Comparison of ENCODE assay signal across 34 mouse cellular contexts in genomic region chr3:31141621-31142020, GRCm38 (mm10). TPM values are rescaled to one million over a fixed set of nuclear protein-coding genes. Genes with fewer than 3 reads are reported as not detected.
"Had no signal": no experiment of that assay in that cellular context is flagged by ENCODE, and none has a peak within 500 bp of the region (broad histone marks: within the 10 kb centered on the region; RNA-seq: fewer than 3 reads in every experiment).

No protein-coding gene starts in this region.

- DNase-seq: heart, adult 2 months; heart, postnatal 10 days; heart, postnatal 36 days; heart, postnatal 4 days; kidney, adult 11 months; kidney, adult 18-20 months; kidney, adult 2 months; kidney, adult 8-10 months; kidney, adult 9 months; kidney, postnatal 10 days; kidney, postnatal 14 days; kidney, postnatal 25 days; kidney, postnatal 36 days; kidney, postnatal 4 days; layer of hippocampus, adult 9-11 months; layer of hippocampus, postnatal 36 days had no signal

- H3K9ac ChIP-seq: heart, embryonic 12.5 days; heart, embryonic 13.5 days; heart, embryonic 15.5 days; hindbrain, embryonic 12.5 days; hindbrain, embryonic 13.5 days; hindbrain, embryonic 14.5 days; hindbrain, embryonic 15.5 days; intestine, embryonic 15.5 days; kidney, embryonic 15.5 days had no signal

- H3K36me3 ChIP-seq: heart, embryonic 12.5 days; heart, embryonic 13.5 days; heart, embryonic 15.5 days; hindbrain, embryonic 10.5 days; hindbrain, embryonic 12.5 days; hindbrain, embryonic 13.5 days; hindbrain, embryonic 15.5 days; intestine, embryonic 15.5 days; kidney, embryonic 15.5 days had no signal

- H3K27ac ChIP-seq: heart, adult 2 months; heart, embryonic 13.5 days; heart, embryonic 15.5 days; hindbrain, embryonic 10.5 days; hindbrain, embryonic 12.5 days; hindbrain, embryonic 13.5 days; hindbrain, embryonic 14.5 days; hindbrain, embryonic 15.5 days; hindbrain, postnatal 0 days; intestine, embryonic 15.5 days; kidney, embryonic 15.5 days; kidney, postnatal 0 days; layer of hippocampus, adult 2 months had no signal

- H3K4me1 ChIP-seq: heart, embryonic 12.5 days; hindbrain, embryonic 12.5 days; hindbrain, embryonic 13.5 days; intestine, embryonic 15.5 days had no signal

- H3K4me3 ChIP-seq: heart, adult 2 months; heart, embryonic 12.5 days; heart, embryonic 13.5 days; heart, embryonic 15.5 days; hindbrain, embryonic 10.5 days; hindbrain, embryonic 12.5 days; hindbrain, embryonic 13.5 days; hindbrain, embryonic 15.5 days; intestine, embryonic 15.5 days; kidney, embryonic 15.5 days; layer of hippocampus, adult 2 months had no signal

- ATAC-seq: hindbrain, embryonic 16.5 days; hindbrain, postnatal 0 days; inflammation-experienced regulatory T-cells, adult 6 months; intestine, embryonic 15.5 days; intestine, embryonic 16.5 days; intestine, postnatal 0 days had no signal

- H3K4me2 ChIP-seq: heart, embryonic 12.5 days; heart, embryonic 13.5 days; heart, embryonic 15.5 days; hindbrain, embryonic 12.5 days; hindbrain, embryonic 13.5 days; hindbrain, embryonic 14.5 days; hindbrain, embryonic 15.5 days; intestine, embryonic 15.5 days; kidney, embryonic 15.5 days had no signal

- H3K27me3 ChIP-seq: heart, embryonic 15.5 days; hindbrain, embryonic 12.5 days; hindbrain, embryonic 13.5 days; intestine, embryonic 15.5 days; kidney, embryonic 15.5 days had no signal

- H3K9me3 ChIP-seq: heart, embryonic 12.5 days; heart, embryonic 15.5 days; hindbrain, embryonic 10.5 days; hindbrain, embryonic 12.5 days; hindbrain, embryonic 13.5 days; hindbrain, embryonic 15.5 days; intestine, embryonic 15.5 days; kidney, embryonic 15.5 days had no signal

RNA-seq across cellular contexts. Expression of gene Cldn11, which starts 8.1 kb away (rescaled TPM):
- total RNA-seq: hematopoietic stem cell, adult 5-6 weeks had no signal
- polyA plus RNA-seq: inflammation-experienced regulatory T-cells, adult 6 months had no signal
